10 mouse cellular contexts compared by ENCODE assay signal in the genomic region with DNA sequence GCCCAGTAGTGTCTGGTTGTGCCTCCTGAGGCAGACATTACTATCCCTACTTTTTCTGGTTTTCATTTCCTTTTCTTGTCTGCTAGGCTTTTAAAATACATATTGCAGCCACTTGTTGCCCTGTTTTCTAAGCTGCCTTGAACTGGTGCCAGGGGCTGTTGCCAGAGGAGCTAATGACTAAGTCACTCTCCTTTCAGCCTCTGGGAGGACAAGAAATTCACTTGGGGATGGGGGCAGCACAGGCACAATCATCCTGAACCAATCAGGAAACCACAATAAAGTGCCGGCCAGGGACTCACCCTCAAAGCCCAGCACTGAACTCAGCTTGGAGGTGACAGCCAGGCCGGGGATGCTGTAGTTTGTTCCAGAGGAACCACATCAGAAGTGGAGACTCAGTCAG.
A peak's percentile ranks its signal among the peaks of the same experiment; 100 is the strongest.
DNase-seq lines count a peak whose midpoint lies in the region; ATAC-seq lines count a peak whose summit lies in the region.
"Had no signal": no experiment of that assay in that cellular context is flagged by ENCODE, and none has a peak within 500 bp of the region (broad histone marks: within the 10 kb centered on the region; RNA-seq: fewer than 3 reads in every experiment).

No protein-coding gene starts in this region.

- no peaks in the 10 kb centered on the region; the same call in 1 of the 2 replicates for H3K4me1 ChIP-seq in hindbrain, embryonic 10.5 days (replicated peaks)

- no peak overlapping the region for H3K4me3 ChIP-seq in hindbrain, embryonic 10.5 days
- H3K4me3 ChIP-seq: limb, embryonic 12.5 days had no signal

- no peaks in the 10 kb centered on the region for H3K9me3 ChIP-seq in hindbrain, embryonic 10.5 days
- H3K9me3 ChIP-seq: limb, embryonic 12.5 days had no signal

- WGBS in hindbrain, embryonic 10.5 days = 77% methylated on average over 2 of the region's 2 CpGs

- no peaks in the 10 kb centered on the region for H3K36me3 ChIP-seq in hindbrain, embryonic 10.5 days
- H3K36me3 ChIP-seq: G1E; limb, embryonic 12.5 days had no signal

- peak; percentile 23 for DNase-seq in layer of hippocampus, adult 11-12 months (ENCODE audit: low spot score)
- DNase-seq in layer of hippocampus, adult 9-10 months (ENCODE audit: low spot score) = no peak
- DNase-seq in adrenal gland, postnatal 10 days = peak; percentile 87
- peak; percentile 70 to 82 for DNase-seq in heart, adult 9 months (ENCODE audit: low spot score in 2 of 2)
- peak; percentile 62 for DNase-seq in lung, postnatal 10 days
- no peak for DNase-seq in hindbrain, embryonic 10.5 days (ENCODE audit: low spot score)

- H3K27ac ChIP-seq in hindbrain, embryonic 10.5 days = no peak overlapping the region
- H3K27ac ChIP-seq: limb, embryonic 12.5 days had no signal

- ATAC-seq in granulocyte monocyte progenitor cell, adult 5-6 weeks (replicated peaks; ENCODE audit: poor library complexity, severe bottlenecking) = no peak
- no peak for ATAC-seq in erythroid progenitor cell, adult 5-6 weeks (replicated peaks; ENCODE audit: low FRiP score, poor library complexity, severe bottlenecking)

- H3K27me3 ChIP-seq in hindbrain, embryonic 10.5 days (ENCODE audit: insufficient read depth, poor library complexity, severe bottlenecking) = no peaks in the 10 kb centered on the region
- H3K27me3 ChIP-seq: limb, embryonic 12.5 days had no signal

Comparison
In these comparisons a context has a peak if more than half of its experiments do, and no peak if none do; other contexts are left out.
1. DNase-seq: peak in layer of hippocampus, adult 11-12 months (single experiment), adrenal gland, postnatal 10 days (single experiment), heart, adult 9 months (2 of 2) and lung, postnatal 10 days (single experiment); none in layer of hippocampus, adult 9-10 months (single experiment) and hindbrain, embryonic 10.5 days (single experiment).